Mouse (Mus musculus): ENCODE measurements around the gene Stk17b. TPM values are rescaled to one million over a fixed set of nuclear protein-coding genes. Genes with fewer than 3 reads are reported as not detected.

The Stk17b gene
- total RNA-seq (2021) (10 to 100 TPM in 1 of 2 experiments, 1 to 10 TPM in 1; 9.6 to 15.5 TPM), polyA plus RNA-seq (2012; rRNA removed) (1.0 and 1.1 TPM in 2 replicates)
- long read RNA-seq, partial matches to known transcripts = 0 of 5 reads
- long read RNA-seq, other reads (novel, unspliced or antisense) = 3 of 5 reads

- peak; percentile 96 for DNase-seq
Observed at GRCm38 (mm10) chr1:53784721-53785418, at the start of gene Stk17b. Stk17b (minus strand) TSS chr1:53785224.

- DNase-seq = no peak
Observed at GRCm38 (mm10) chr1:53830286-53830685, 45.3 kb upstream of the Stk17b start.

- DNase-seq = no peak
Observed at GRCm38 (mm10) chr1:53829089-53829488, 44.1 kb upstream of the Stk17b start.

GRCm38 (mm10) chr1:53824446-53825337, 39.7 kb upstream of the Stk17b start:
- no peak for DNase-seq

GRCm38 (mm10) chr1:53823687-53824445, 38.8 kb upstream of the Stk17b start:
- DNase-seq = peak; percentile 35

- no peak for DNase-seq
Observed at GRCm38 (mm10) chr1:53821983-53822382, 37.0 kb upstream of the Stk17b start.

- DNase-seq = no peak
Observed at GRCm38 (mm10) chr1:53820041-53820632, 35.1 kb upstream of the Stk17b start.

- DNase-seq = no peak
Observed at GRCm38 (mm10) chr1:53818072-53818862, 33.2 kb upstream of the Stk17b start.

GRCm38 (mm10) chr1:53816353-53816752, 31.3 kb upstream of the Stk17b start:
- DNase-seq = no peak

GRCm38 (mm10) chr1:53814077-53814705, 29.2 kb upstream of the Stk17b start:
- no peak for DNase-seq

- DNase-seq = no peak
Observed at GRCm38 (mm10) chr1:53811919-53812318, 26.9 kb upstream of the Stk17b start.

GRCm38 (mm10) chr1:53808229-53808628, 23.2 kb upstream of the Stk17b start:
- no peak for DNase-seq

GRCm38 (mm10) chr1:53797811-53798210, 12.8 kb upstream of the Stk17b start:
- DNase-seq = no peak

GRCm38 (mm10) chr1:53797074-53797473, 12.1 kb upstream of the Stk17b start:
- DNase-seq = no peak

GRCm38 (mm10) chr1:53796271-53796670, 11.2 kb upstream of the Stk17b start:
- no peak for DNase-seq

GRCm38 (mm10) chr1:53795591-53795990, 10.6 kb upstream of the Stk17b start:
- DNase-seq = no peak

- no peak for DNase-seq
Observed at GRCm38 (mm10) chr1:53795081-53795480, 10.1 kb upstream of the Stk17b start.

- no peak for DNase-seq
Observed at GRCm38 (mm10) chr1:53794279-53794678, 9.3 kb upstream of the Stk17b start.

- no peak for DNase-seq
Observed at GRCm38 (mm10) chr1:53791343-53791742, 6.3 kb upstream of the Stk17b start.

GRCm38 (mm10) chr1:53784291-53784720, 718 bp downstream of the Stk17b start:
- peak; percentile 57 for DNase-seq

All from adrenal gland, adult 2 months (tissue).